Mouse (Mus musculus) olfactory bulb, adult 2 months (tissue): ENCODE results near the gene Galnt9.

Experiments used
- CTCF ChIP-seq: fragments of 200-500 bp; IDR thresholded peaks from 2 replicates; pipeline ENCODE4 v1.5.1; 2012; ENCODE audit warnings: low read depth, mild to moderate bottlenecking, low read length, moderate library complexity; ENCODE audit not compliant: insufficient read depth
- POLR2A ChIP-seq: fragments of 200-500 bp; IDR thresholded peaks from 2 replicates; pipeline ENCODE4 v1.6.1; 2012; ENCODE audit warnings: mild to moderate bottlenecking, low read depth, low read length, moderate library complexity; ENCODE audit not compliant: insufficient read depth

DNA sequence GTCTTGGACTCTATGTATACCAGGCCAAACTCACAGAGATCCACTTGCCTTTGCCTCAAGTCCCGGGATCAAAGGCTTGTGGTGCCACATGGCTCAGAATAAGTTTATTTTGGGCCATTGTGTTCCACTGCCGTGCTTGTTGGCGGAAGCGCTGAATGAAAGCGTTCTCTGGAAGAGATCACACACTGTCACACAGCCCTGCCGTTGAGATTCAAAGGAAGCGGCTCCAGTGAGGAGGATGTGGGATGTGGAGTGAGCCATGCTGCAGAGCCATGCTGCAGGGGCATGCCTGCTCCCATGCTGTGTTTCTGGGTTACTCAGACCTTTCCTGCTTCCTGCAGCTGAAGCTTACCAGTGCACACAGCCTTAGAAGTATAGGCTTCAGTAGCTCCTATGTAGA is 4.3 kb downstream of the Galnt9 start:
- no peak for TF ChIP-seq CTCF
- no peak for TF ChIP-seq POLR2A
